Mouse (Mus musculus): ENCODE data around the gene Nfyc. TPM values are rescaled to one million over a fixed set of nuclear protein-coding genes. Genes with fewer than 3 reads are reported as not detected.
A peak's percentile ranks its signal among the peaks of the same experiment; 100 is the strongest.

The Nfyc gene
- polyA plus RNA-seq, 1 experiment from 2014 or later = 123 TPM

- ATAC-seq (ENCODE audit: low FRiP score) (no peak), DNase-seq (ENCODE audit: low spot score) (no peak)
- no peaks in the 10 kb centered on the region for H3K36me3 ChIP-seq (ENCODE audit: control insufficient read depth, insufficient read depth, low read length)
- H3K27ac ChIP-seq (ENCODE audit: low read depth, low read length) = no peak overlapping the region
- no peaks in the 10 kb centered on the region for H3K4me1 ChIP-seq (replicated peaks; ENCODE audit: control insufficient read depth, insufficient read depth, low read length)
- no peaks in the 10 kb centered on the region for H3K9me3 ChIP-seq (ENCODE audit: control insufficient read depth, low read length)
- no peak overlapping the region for H3K4me2 ChIP-seq (replicated peaks; ENCODE audit: low read depth, low read length)
- no peak overlapping the region for H3K4me3 ChIP-seq (ENCODE audit: low read depth, low read length)
- 20% methylated on average over 5 of the region's 5 CpGs for WGBS
- H3K9ac ChIP-seq (ENCODE audit: low read depth, low read length) = no peak overlapping the region
- no peaks in the 10 kb centered on the region for H3K27me3 ChIP-seq (ENCODE audit: control insufficient read depth, insufficient read depth, low read length)
Observed at GRCm38 (mm10) chr4:120725516-120726090, 105.8 kb downstream of the Nfyc start.

- ATAC-seq (ENCODE audit: low FRiP score) = no peak
- H3K9me3 ChIP-seq (ENCODE audit: control insufficient read depth, low read length) = no peaks in the 10 kb centered on the region
- WGBS = 65% methylated on average over 2 of the region's 2 CpGs
Observed at GRCm38 (mm10) chr4:120721574-120721973, 109.8 kb downstream of the Nfyc start.

GRCm38 (mm10) chr4:120719152-120719551 lies 112.2 kb downstream of the Nfyc start:
- peaks cover 10% of the 10 kb centered on the region; the same call in 1 of the 2 replicates for H3K27me3 ChIP-seq (ENCODE audit: control insufficient read depth, insufficient read depth, low read length)
- no peak for DNase-seq (ENCODE audit: low spot score)
- 29% methylated on average over 5 of the region's 5 CpGs for WGBS

More at GRCm38 (mm10) chr4:120721574-120721973, 109.8 kb downstream of the Nfyc start:
- Histone ChIP-seq H3K4me2 (replicated peaks; ENCODE audit: low read depth, low read length) (no peak overlapping the region), H3K27me3 (ENCODE audit: control insufficient read depth, insufficient read depth, low read length) (peaks cover 6% of the 10 kb centered on the region; the same call in 1 of the 2 replicates), H3K9ac (ENCODE audit: low read depth, low read length) (no peak overlapping the region), H3K4me3 (ENCODE audit: low read depth, low read length) (no peak overlapping the region), H3K4me1 (replicated peaks; ENCODE audit: control insufficient read depth, insufficient read depth, low read length) (peaks cover under 1% of the 10 kb centered on the region; the same call in 1 of the 2 replicates), H3K27ac (ENCODE audit: low read depth, low read length) (no peak overlapping the region), H3K36me3 (ENCODE audit: control insufficient read depth, insufficient read depth, low read length) (no peaks in the 10 kb centered on the region)
- no peak for DNase-seq (ENCODE audit: low spot score)

GRCm38 (mm10) chr4:120717591-120717990 lies 113.8 kb downstream of the Nfyc start:
- no peak overlapping the region for H3K4me3 ChIP-seq (ENCODE audit: low read depth, low read length)
- H3K9ac ChIP-seq (ENCODE audit: low read depth, low read length) = no peak overlapping the region
- no peak overlapping the region for H3K4me2 ChIP-seq (replicated peaks; ENCODE audit: low read depth, low read length)
- H3K36me3 ChIP-seq (ENCODE audit: control insufficient read depth, insufficient read depth, low read length) = no peaks in the 10 kb centered on the region
- no peak overlapping the region for H3K27ac ChIP-seq (ENCODE audit: low read depth, low read length)
- 73% methylated on average over 8 of the region's 8 CpGs for WGBS
- no peak for DNase-seq (ENCODE audit: low spot score)
- H3K27me3 ChIP-seq (ENCODE audit: control insufficient read depth, insufficient read depth, low read length) = peaks cover 10% of the 10 kb centered on the region; the same call in 1 of the 2 replicates
- no peak for ATAC-seq (ENCODE audit: low FRiP score)
- peaks cover 3% of the 10 kb centered on the region; the same call in 1 of the 2 replicates for H3K4me1 ChIP-seq (replicated peaks; ENCODE audit: control insufficient read depth, insufficient read depth, low read length)
- no peaks in the 10 kb centered on the region for H3K9me3 ChIP-seq (ENCODE audit: control insufficient read depth, low read length)

More at GRCm38 (mm10) chr4:120719152-120719551, 112.2 kb downstream of the Nfyc start:
- no peaks in the 10 kb centered on the region for H3K9me3 ChIP-seq (ENCODE audit: control insufficient read depth, low read length)
- no peak for ATAC-seq (ENCODE audit: low FRiP score)
- no peaks in the 10 kb centered on the region for H3K36me3 ChIP-seq (ENCODE audit: control insufficient read depth, insufficient read depth, low read length)
- H3K4me2 ChIP-seq (replicated peaks; ENCODE audit: low read depth, low read length) = no peak overlapping the region
- no peak overlapping the region for H3K9ac ChIP-seq (ENCODE audit: low read depth, low read length)
- no peak overlapping the region for H3K4me3 ChIP-seq (ENCODE audit: low read depth, low read length)
- peaks cover 3% of the 10 kb centered on the region; the same call in 1 of the 2 replicates for H3K4me1 ChIP-seq (replicated peaks; ENCODE audit: control insufficient read depth, insufficient read depth, low read length)
- H3K27ac ChIP-seq (ENCODE audit: low read depth, low read length) = no peak overlapping the region

- Histone ChIP-seq H3K27me3 (ENCODE audit: control insufficient read depth, insufficient read depth, low read length) (peaks cover 10% of the 10 kb centered on the region; the same call in 1 of the 2 replicates), H3K4me3 (ENCODE audit: low read depth, low read length) (peak overlapping the region; percentile 31), H3K27ac (ENCODE audit: low read depth, low read length) (no peak overlapping the region), H3K9me3 (ENCODE audit: control insufficient read depth, low read length) (no peaks in the 10 kb centered on the region), H3K9ac (ENCODE audit: low read depth, low read length) (no peak overlapping the region), H3K4me2 (replicated peaks; ENCODE audit: low read depth, low read length) (peak overlapping the region; percentile 63), H3K4me1 (replicated peaks; ENCODE audit: control insufficient read depth, insufficient read depth, low read length) (peaks cover 3% of the 10 kb centered on the region; the same call in 1 of the 2 replicates), H3K36me3 (ENCODE audit: control insufficient read depth, insufficient read depth, low read length) (no peaks in the 10 kb centered on the region)
- ATAC-seq (ENCODE audit: low FRiP score) (no peak), DNase-seq (ENCODE audit: low spot score) (no peak)
- 28% methylated on average over 12 of the region's 12 CpGs for WGBS
Observed at GRCm38 (mm10) chr4:120716765-120717164, 114.6 kb downstream of the Nfyc start.

GRCm38 (mm10) chr4:120716141-120716571 lies 115.2 kb downstream of the Nfyc start:
- H3K4me3 ChIP-seq (ENCODE audit: low read depth, low read length) = peak overlapping the region; percentile 31
- no peak overlapping the region for H3K9ac ChIP-seq (ENCODE audit: low read depth, low read length)
- H3K27me3 ChIP-seq (ENCODE audit: control insufficient read depth, insufficient read depth, low read length) = peaks cover 10% of the 10 kb centered on the region; the same call in 1 of the 2 replicates
- DNase-seq (ENCODE audit: low spot score) (peak; percentile 68), ATAC-seq (ENCODE audit: low FRiP score) (peak; percentile 73)
- peaks cover 3% of the 10 kb centered on the region; the same call in 1 of the 2 replicates for H3K4me1 ChIP-seq (replicated peaks; ENCODE audit: control insufficient read depth, insufficient read depth, low read length)
- no peaks in the 10 kb centered on the region for H3K36me3 ChIP-seq (ENCODE audit: control insufficient read depth, insufficient read depth, low read length)
- H3K27ac ChIP-seq (ENCODE audit: low read depth, low read length) = no peak overlapping the region
- H3K4me2 ChIP-seq (replicated peaks; ENCODE audit: low read depth, low read length) = peak overlapping the region; percentile 63
- no peaks in the 10 kb centered on the region for H3K9me3 ChIP-seq (ENCODE audit: control insufficient read depth, low read length)
- WGBS = 0% methylated on average over 12 of the region's 12 CpGs

GRCm38 (mm10) chr4:120713856-120714497 lies 117.4 kb downstream of the Nfyc start:
- no peak for DNase-seq (ENCODE audit: low spot score)
- Histone ChIP-seq H3K9ac (ENCODE audit: low read depth, low read length) (no peak overlapping the region), H3K27ac (ENCODE audit: low read depth, low read length) (no peak overlapping the region), H3K27me3 (ENCODE audit: control insufficient read depth, insufficient read depth, low read length) (peaks cover 10% of the 10 kb centered on the region; the same call in 1 of the 2 replicates), H3K4me2 (replicated peaks; ENCODE audit: low read depth, low read length) (no peak overlapping the region), H3K9me3 (ENCODE audit: control insufficient read depth, low read length) (no peaks in the 10 kb centered on the region), H3K4me3 (ENCODE audit: low read depth, low read length) (no peak overlapping the region), H3K4me1 (replicated peaks; ENCODE audit: control insufficient read depth, insufficient read depth, low read length) (peaks cover 3% of the 10 kb centered on the region; the same call in 1 of the 2 replicates), H3K36me3 (ENCODE audit: control insufficient read depth, insufficient read depth, low read length) (no peaks in the 10 kb centered on the region)
- ATAC-seq (ENCODE audit: low FRiP score) = no peak; the same call in 1 of the 2 replicates
- 82% methylated on average over 6 of the region's 6 CpGs for WGBS

- Histone ChIP-seq H3K4me2 (replicated peaks; ENCODE audit: low read depth, low read length) (no peak overlapping the region), H3K27me3 (ENCODE audit: control insufficient read depth, insufficient read depth, low read length) (peaks cover 10% of the 10 kb centered on the region; the same call in 1 of the 2 replicates), H3K4me1 (replicated peaks; ENCODE audit: control insufficient read depth, insufficient read depth, low read length) (peaks cover 3% of the 10 kb centered on the region; the same call in 1 of the 2 replicates), H3K9me3 (ENCODE audit: control insufficient read depth, low read length) (no peaks in the 10 kb centered on the region), H3K36me3 (ENCODE audit: control insufficient read depth, insufficient read depth, low read length) (no peaks in the 10 kb centered on the region), H3K9ac (ENCODE audit: low read depth, low read length) (no peak overlapping the region), H3K27ac (ENCODE audit: low read depth, low read length) (no peak overlapping the region), H3K4me3 (ENCODE audit: low read depth, low read length) (no peak overlapping the region)
- ATAC-seq (ENCODE audit: low FRiP score) (no peak), DNase-seq (ENCODE audit: low spot score) (no peak)
- 93% methylated on average over 6 of the region's 6 CpGs for WGBS
Observed at GRCm38 (mm10) chr4:120713021-120713420, 118.4 kb downstream of the Nfyc start.

All from hindbrain, embryonic 11.5 days (tissue).